Mouse (Mus musculus) midbrain, postnatal 0 days (tissue): ENCODE measurements at regions not wholly inside any gene's neighbourhood (a gene's known extent, or its start where the extent isn't known, plus 50 kb on each side); places are given as distances from the start of the nearest gene placed in this dataset.

ENCODE experiments used
- ATAC-seq: fragments of 200-750 bp; cut with Nextera tagmentation; 2 replicates; pipeline ENCODE4 v1.8.0; 2017; ENCODE audit warnings: moderate number of reproducible peaks, mild to moderate bottlenecking, moderate TSS enrichment, moderate library complexity; ENCODE audit not compliant: low FRiP score
- DNase-seq: peaks from one replicate; pipeline ENCODE4 v3.0.0-alpha.2; 2015; ENCODE audit warnings: low spot score
- H3K27ac ChIP-seq: fragments of 300-500 bp; sonication (generic); 2 replicates; pipeline ENCODE4 v1.5.1; 2014; ENCODE audit warnings: low read depth, mild to moderate bottlenecking, low read length, mixed read lengths
- H3K27me3 ChIP-seq: fragments of 300-500 bp; sonication (generic); 2 replicates; pipeline ENCODE4 v1.6.1; 2014; ENCODE audit warnings: low read length, control low read depth, mixed read lengths; ENCODE audit not compliant: insufficient read depth
- H3K36me3 ChIP-seq: fragments of 300-500 bp; sonication (generic); 2 replicates; pipeline ENCODE4 v1.6.1; 2014; ENCODE audit warnings: low read length, control low read depth, mixed read lengths; ENCODE audit not compliant: insufficient read depth
- H3K4me1 ChIP-seq: fragments of 300-500 bp; sonication (generic); 2 replicates; pipeline ENCODE4 v1.6.1; 2014; ENCODE audit warnings: mild to moderate bottlenecking, control low read depth, antibody characterized with exemption, low read length, mixed read lengths; ENCODE audit not compliant: insufficient read depth
- H3K4me2 ChIP-seq: fragments of 300-500 bp; sonication (generic); 2 replicates; pipeline ENCODE4 v1.6.1; 2014; ENCODE audit warnings: low read depth, mild to moderate bottlenecking, low read length, mixed read lengths; ENCODE audit not compliant: poor library complexity, severe bottlenecking
- H3K4me3 ChIP-seq: fragments of 300-500 bp; sonication (generic); 2 replicates; pipeline ENCODE4 v1.5.1; 2014; ENCODE audit warnings: low read depth, mild to moderate bottlenecking, low read length, moderate library complexity
- H3K9ac ChIP-seq: fragments of 300-500 bp; sonication (generic); replicated peaks from 2 replicates; pipeline ENCODE4 v1.6.1; 2014; ENCODE audit warnings: mild to moderate bottlenecking, low read length, moderate library complexity, mixed read lengths; ENCODE audit not compliant: poor library complexity, severe bottlenecking
- H3K9me3 ChIP-seq: fragments of 300-500 bp; sonication (generic); 2 replicates; pipeline ENCODE4 v1.6.1; 2016; ENCODE audit warnings: low read length, control low read depth
- CTCF ChIP-seq: IDR thresholded peaks from 2 replicates; pipeline ENCODE4 v1.5.1; 2016; ENCODE audit warnings: antibody characterized with exemption, mild to moderate bottlenecking
- WGBS: fragments of 180-500 bp; shearing (Covaris S2); extraction: QIAGEN DNeasy Blood & Tissue Kit; methylation state at CpG from one replicate; pipeline ENCODE4 v1.1.7; 2014; 5-methylcytosine and 5-hydroxymethylcytosine counted together

DNA sequence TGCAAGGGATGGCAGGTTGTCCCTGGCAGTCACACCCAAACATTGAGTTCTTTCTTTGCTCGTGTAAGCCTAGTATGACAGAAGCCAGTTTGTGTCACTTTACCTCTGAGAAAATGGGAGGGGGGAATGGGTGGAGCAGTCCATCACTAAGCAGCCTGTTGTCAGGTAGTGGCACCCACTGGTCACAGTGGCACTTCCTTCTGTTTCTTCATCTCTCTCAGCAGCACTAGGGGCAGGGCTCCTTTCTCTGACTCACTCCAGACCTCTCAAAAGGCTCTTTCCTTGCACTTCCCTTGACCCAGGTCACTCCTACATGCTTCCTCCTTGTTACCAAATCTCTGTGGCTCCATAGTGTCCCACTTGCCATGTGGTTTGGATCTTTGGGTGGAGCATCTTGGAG lies 52.9 kb upstream of the Mef2a start:
- Histone ChIP-seq H3K36me3 (no peaks in the 10 kb centered on the region), H3K27ac (no peak overlapping the region), H3K9ac (no peak overlapping the region), H3K4me2 (no peak overlapping the region), H3K27me3 (no peaks in the 10 kb centered on the region), H3K9me3 (no peaks in the 10 kb centered on the region), H3K4me1 (no peaks in the 10 kb centered on the region), H3K4me3 (no peak overlapping the region)
- 67% methylated on average over 1 of the region's 1 CpGs for WGBS
- DNase-seq (no peak), ATAC-seq (no peak)
- TF ChIP-seq CTCF: no peak

GRCm38 (mm10) chr7:67424810-67425485 lies 52.3 kb upstream of the Mef2a start:
- no peak for DNase-seq
- no peak for TF ChIP-seq CTCF

More at GRCm38 (mm10) chr7:67424810-67425485, 52.3 kb upstream of the Mef2a start:
- Histone ChIP-seq H3K9me3 (no peaks in the 10 kb centered on the region), H3K4me1 (no peaks in the 10 kb centered on the region), H3K4me2 (no peak overlapping the region), H3K27ac (no peak overlapping the region), H3K4me3 (no peak overlapping the region), H3K9ac (no peak overlapping the region), H3K27me3 (no peaks in the 10 kb centered on the region), H3K36me3 (no peaks in the 10 kb centered on the region)
- 81% methylated on average over 8 of the region's 8 CpGs for WGBS
- ATAC-seq: no peak
